Mouse (Mus musculus): ENCODE data around the gene C530025M09Rik.

GRCm38 (mm10) chr2:149877954-149878353 is 46.9 kb upstream of the C530025M09Rik start:
- TF ChIP-seq FLI1 (IDR thresholded peaks at IDR 0.05; ENCODE audit: low read length) = no peak
- TF ChIP-seq GATA1 (IDR thresholded peaks at IDR 0.05; ENCODE audit: borderline replicate concordance, low read length) = no peak

All from megakaryocyte, embryonic 14.5 days (primary cell).